Mouse (Mus musculus): ENCODE measurements at regions not wholly inside any gene's neighbourhood (a gene's known extent, or its start where the extent isn't known, plus 50 kb on each side); places are given as distances from the start of the nearest gene placed in this dataset.

- no peak for TF ChIP-seq CTCF (IDR thresholded peaks at IDR 0.05; ENCODE audit: control insufficient read depth, insufficient read depth, insufficient replicate concordance, low read depth, low read length)
- no peak for TF ChIP-seq POLR2A (IDR thresholded peaks at IDR 0.05; ENCODE audit: control insufficient read depth, low read depth, low read length)
Measured at GRCm38 (mm10) chr15:62190977-62191614, 1268.3 kb upstream of the A1bg start.

Data from testis, adult 2 months (tissue).